Mouse (Mus musculus) kidney, postnatal 14 days (tissue): ENCODE results near the gene Itgb3.

ENCODE experiments used
- DNase-seq: peaks from one replicate; pipeline ENCODE4 v3.0.0; 2022; ENCODE audit warnings: mixed read lengths

Gene Itgb3

DNA sequence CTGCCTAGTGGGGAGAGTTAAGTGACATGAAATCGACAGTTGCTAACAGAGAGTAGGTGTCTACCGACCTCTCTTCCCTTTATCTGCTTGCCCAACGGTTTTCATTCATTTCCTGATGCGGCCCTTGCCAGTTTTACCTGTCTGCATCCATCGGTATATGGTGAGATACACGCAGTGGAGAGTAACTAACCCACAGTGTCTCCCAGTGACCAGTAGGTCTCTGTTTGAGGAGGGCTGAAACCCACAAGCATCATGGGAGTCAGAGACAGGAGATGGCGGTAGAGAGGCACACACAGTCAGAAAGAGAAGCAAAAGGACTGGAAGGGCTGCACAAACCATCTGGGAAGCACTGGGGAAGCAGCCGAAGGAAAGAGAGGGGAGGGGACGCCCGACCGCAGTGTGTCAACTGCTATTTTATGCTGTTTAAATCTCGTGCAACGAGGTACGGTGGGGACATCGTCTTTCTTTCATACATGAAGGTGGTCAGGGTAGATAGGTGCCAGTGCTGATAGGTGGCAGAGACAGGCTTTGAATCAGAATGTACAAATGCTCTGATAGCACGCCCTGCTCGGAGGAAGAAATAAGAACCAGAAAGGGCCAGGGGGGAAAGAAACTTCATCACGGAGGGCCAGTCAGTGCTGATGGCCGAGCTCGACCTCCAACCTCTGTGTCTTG lies 53.9 kb downstream of the Itgb3 start:
- DNase-seq = no peak

DNA sequence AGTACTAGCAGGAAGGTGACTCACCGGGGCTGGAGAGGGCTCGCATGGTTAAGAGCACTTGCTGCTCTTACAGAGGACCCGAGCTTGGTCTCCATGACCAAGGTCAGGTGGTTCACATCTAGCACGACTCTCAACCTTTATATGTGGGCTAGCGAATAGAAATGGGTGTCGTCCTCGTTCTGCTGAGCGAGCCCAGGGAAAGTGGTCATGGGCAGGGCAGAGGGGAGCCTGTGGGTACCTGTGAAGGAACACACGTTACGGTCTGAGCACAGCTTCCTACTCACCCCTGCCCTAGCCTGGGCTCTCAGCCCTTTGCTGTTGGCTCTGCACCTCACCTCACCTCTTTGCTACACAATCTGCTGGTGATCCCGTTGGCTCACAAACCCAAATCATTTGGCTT lies 54.8 kb downstream of the Itgb3 start:
- no peak for DNase-seq

DNA sequence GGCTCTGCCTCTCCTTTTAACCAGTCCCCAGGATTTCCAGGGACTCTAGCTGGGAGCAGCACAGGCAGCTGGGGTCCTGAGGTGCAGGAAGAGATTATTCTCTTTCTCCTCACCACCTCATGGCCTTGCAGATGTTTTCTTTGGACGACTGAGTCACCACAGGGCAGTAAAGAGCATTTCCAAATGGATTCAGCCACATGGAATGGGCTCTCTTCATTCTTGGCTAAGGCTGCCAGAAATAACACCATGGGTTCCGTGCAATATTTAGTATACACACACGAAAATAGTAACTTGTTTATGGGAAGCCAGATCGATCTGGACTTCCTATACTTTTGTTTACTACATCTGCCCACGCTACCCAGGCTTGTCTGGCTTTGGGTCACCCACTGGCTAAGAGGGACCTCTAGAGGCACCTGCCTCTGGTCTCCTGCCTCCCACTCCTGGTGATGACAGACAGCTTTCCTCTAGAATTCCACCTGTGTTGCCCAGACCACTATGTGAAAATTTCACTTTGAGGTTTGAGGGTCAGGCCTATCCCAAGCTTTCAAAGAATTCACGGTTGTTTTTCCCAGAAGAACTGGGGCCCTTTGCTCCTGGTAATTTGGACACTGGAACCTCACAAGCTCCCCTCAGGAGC lies 55.6 kb downstream of the Itgb3 start:
- DNase-seq = no peak

DNA sequence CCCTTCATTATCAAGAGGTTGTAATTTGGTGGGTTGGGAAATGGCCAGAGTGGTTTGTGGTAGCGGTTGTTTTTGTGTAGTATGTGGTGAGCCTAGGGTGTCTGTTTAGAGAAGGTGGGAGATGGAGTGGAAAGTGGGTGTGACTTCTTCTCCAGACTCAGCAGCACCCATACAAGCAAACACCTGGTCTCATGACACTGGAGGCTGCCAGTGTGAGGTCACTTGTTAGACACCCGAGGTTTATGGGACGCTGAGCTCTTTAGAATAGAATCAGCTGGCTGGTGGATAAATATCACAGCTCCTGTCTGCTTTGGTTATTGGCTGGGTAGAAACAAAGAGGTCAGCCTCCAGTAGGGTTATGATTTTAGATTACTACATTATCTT lies 56.1 kb downstream of the Itgb3 start:
- DNase-seq = no peak

- peak; percentile 30 for DNase-seq
These were observed 56.6 kb downstream of the Itgb3 start for GRCm38 (mm10) chr11:104664441-104664840.

DNA sequence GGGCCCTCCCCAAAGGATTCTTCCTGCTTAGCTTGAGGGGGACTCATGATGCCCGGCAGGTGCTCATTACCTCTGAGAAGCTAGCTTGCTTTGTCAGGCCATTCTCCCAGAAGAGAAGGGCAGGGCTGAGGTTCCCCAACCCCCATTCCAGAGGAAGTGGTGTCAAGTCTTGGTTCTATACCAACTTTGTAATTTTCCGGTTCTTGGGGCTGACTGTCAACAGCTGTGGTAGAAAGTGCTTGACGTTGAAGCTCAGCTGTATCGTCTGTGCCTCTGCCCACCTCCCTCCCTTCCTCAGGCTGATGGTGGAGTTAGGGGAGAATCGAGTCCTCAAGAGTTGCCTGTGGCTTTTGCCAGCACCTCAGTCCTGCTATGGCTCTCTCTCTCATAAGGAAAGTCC lies 59.6 kb downstream of the Itgb3 start:
- DNase-seq = no peak

GRCm38 (mm10) chr11:104673412-104673811 lies 65.6 kb downstream of the Itgb3 start:
- no peak for DNase-seq

DNA sequence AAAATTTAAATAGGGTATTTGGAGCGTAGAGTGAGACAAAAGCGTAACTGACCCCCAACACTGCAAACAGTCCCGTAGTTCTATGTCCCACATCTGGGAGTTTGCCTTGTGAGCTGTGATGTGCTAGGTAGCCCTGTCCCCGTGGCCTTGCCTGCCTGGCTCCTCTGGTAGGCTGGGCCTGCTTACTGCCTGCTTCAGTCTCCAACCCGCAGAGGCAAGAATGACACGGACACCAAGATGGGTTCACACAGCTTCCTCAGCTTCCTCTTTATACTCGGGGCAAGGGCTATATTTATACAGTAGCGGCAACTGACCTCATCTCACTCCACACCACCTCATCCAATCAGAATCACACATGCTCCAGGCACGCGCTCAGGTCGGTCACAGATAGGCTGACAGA lies 67.0 kb downstream of the Itgb3 start:
- DNase-seq = no peak

DNA sequence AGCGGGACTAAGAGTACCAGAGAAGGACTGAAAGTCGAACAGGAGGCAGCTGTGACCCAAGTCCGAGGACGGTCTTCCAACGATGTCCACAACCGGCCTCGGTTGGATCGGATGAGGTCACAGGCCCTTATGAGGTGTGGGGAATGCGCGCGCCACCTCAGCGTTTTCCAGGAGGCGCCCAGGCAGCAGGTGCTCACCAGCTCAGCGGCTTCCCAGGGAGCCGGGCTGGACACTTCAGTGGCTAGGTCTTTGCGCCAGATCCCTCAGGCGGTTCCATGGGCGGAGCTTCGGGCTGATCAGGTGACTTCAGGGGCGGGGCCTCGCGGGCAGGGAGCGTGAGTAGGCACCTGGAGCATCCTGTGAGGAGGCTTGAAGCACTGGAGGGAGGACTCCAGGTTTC lies 77.7 kb downstream of the Itgb3 start, which contains the start of gene Gm11639:
TSS of gene Gm11639 (plus strand) at position 160 of the 400 bp plus-strand sequence.
- peak; percentile 24 for DNase-seq

GRCm38 (mm10) chr11:104693235-104693634 lies 85.4 kb downstream of the Itgb3 start:
- no peak for DNase-seq

DNA sequence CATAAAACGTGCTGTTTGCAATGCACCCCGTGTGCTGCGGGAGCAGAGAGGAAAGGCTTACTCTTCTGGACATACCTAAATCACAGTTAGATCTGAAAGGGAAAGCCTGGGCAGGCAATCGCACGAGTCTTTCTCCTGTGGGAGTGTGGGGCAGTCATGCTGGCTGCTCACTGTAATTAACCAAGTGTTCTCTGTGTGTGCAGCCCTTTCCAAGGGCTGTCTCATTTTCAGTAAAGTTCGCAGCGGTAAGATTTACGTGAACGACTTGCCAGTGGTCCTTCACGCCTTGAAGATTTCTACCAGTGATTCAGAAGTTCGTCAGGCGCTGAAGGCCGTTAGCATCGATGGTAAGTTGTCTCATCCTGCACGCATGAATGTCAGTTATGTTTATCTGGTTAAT lies 96.3 kb downstream of the Itgb3 start:
- no peak for DNase-seq

GRCm38 (mm10) chr11:104707084-104707483 lies 99.3 kb downstream of the Itgb3 start:
- DNase-seq = no peak
